In the genomic region with DNA sequence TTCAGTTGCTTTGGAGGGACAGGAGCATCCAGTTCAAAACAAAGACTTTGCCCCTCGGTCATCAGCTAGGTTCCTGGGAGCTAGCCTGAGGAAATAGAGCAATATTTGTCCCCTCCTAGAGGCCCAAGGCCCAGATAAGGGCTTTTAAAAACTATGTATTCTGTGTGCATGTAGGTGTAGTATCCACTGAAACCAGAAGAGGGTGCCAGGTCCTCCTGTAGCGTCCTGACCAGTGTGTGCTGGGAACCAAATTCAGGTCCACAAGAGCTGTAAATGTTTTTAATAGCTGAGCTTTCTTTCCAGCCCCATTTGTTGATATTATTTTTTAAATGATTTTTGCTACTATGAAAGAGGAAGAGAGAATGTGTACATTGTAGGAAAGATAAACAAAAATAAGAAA, we compare ENCODE assay signal across 27 mouse cellular contexts.
DNase-seq lines count a peak whose midpoint lies in the region; ATAC-seq and TF ChIP-seq lines count a peak whose summit lies in the region.
"Had no signal": no experiment of that assay in that cellular context is flagged by ENCODE, and none has a peak within 500 bp of the region (broad histone marks: within the 10 kb centered on the region; RNA-seq: fewer than 3 reads in every experiment).

No protein-coding gene starts in this region.

- H3K4me3 ChIP-seq in ES-Bruce4 (ENCODE audit: low read depth, low read length) (no peak overlapping the region), MEL (ENCODE audit: control insufficient read depth in 1 of 2, insufficient read depth in 1 of 2, low read depth in 2 of 2, low read length in 2 of 2) (no peak overlapping the region)
- H3K4me3 ChIP-seq in liver, embryonic 11.5 days (ENCODE audit: low read depth, low read length), result no peak overlapping the region
- no peak overlapping the region for H3K4me3 ChIP-seq in heart, embryonic 12.5 days
- H3K4me3 ChIP-seq: embryonic facial prominence, embryonic 13.5 days; erythroblast, embryonic 14.5 days; forebrain, embryonic 12.5 days; heart, adult 2 months; heart, embryonic 10.5 days; hindbrain, embryonic 15.5 days had no signal

- TF ChIP-seq EP300 in ES-Bruce4 (IDR thresholded peaks at IDR 0.05; ENCODE audit: insufficient read depth, low read depth, low read length) (no peak), MEL (IDR thresholded peaks at IDR 0.05; ENCODE audit: low read depth in 1 of 2, low read length in 2 of 2) (no peak)

- H3K9ac ChIP-seq in ES-Bruce4 (ENCODE audit: low read depth, poor library complexity, severe bottlenecking) (no peak overlapping the region), MEL (ENCODE audit: control insufficient read depth, low read depth, low read length, poor library complexity, severe bottlenecking) (no peak overlapping the region)
- no peak overlapping the region for H3K9ac ChIP-seq in liver, embryonic 11.5 days (ENCODE audit: low read depth, low read length)
- no peak overlapping the region for H3K9ac ChIP-seq in heart, embryonic 12.5 days
- H3K9ac ChIP-seq: embryonic facial prominence, embryonic 13.5 days; forebrain, embryonic 12.5 days; forebrain, embryonic 15.5 days; hindbrain, embryonic 12.5 days; hindbrain, embryonic 15.5 days had no signal

- H3K36me3 ChIP-seq in ES-Bruce4 (ENCODE audit: control insufficient read depth, insufficient read depth, low read length, poor library complexity, severe bottlenecking) (no peaks in the 10 kb centered on the region), MEL (ENCODE audit: control insufficient read depth in 1 of 2, insufficient read depth in 2 of 2, low read length in 2 of 2) (no peaks in the 10 kb centered on the region)
- no peaks in the 10 kb centered on the region for H3K36me3 ChIP-seq in liver, embryonic 11.5 days (ENCODE audit: control insufficient read depth, insufficient read depth, low read length)
- peaks cover 87% of the 10 kb centered on the region for H3K36me3 ChIP-seq in heart, embryonic 12.5 days
- H3K36me3 ChIP-seq: embryonic facial prominence, embryonic 10.5 days; embryonic facial prominence, embryonic 13.5 days; forebrain, embryonic 12.5 days; forebrain, embryonic 15.5 days had no signal

- no peaks in the 10 kb centered on the region for H3K4me1 ChIP-seq in ES-Bruce4 (ENCODE audit: control insufficient read depth, insufficient read depth, low read length)
- no peaks in the 10 kb centered on the region for H3K4me1 ChIP-seq in MEL (ENCODE audit: control insufficient read depth in 1 of 2, insufficient read depth in 2 of 2, low read length in 2 of 2)
- H3K4me1 ChIP-seq in liver, embryonic 11.5 days (replicated peaks; ENCODE audit: control insufficient read depth, insufficient read depth, low read length), result no peaks in the 10 kb centered on the region
- H3K4me1 ChIP-seq in heart, embryonic 12.5 days (replicated peaks), result no peaks in the 10 kb centered on the region
- H3K4me1 ChIP-seq: embryonic facial prominence, embryonic 10.5 days; embryonic facial prominence, embryonic 13.5 days; forebrain, embryonic 12.5 days; forebrain, embryonic 15.5 days; heart, embryonic 10.5 days; hindbrain, embryonic 12.5 days; hindbrain, embryonic 15.5 days had no signal

- no peak overlapping the region for H3K4me2 ChIP-seq in liver, embryonic 11.5 days
- no peak overlapping the region for H3K4me2 ChIP-seq in heart, embryonic 12.5 days
- H3K4me2 ChIP-seq: embryonic facial prominence, embryonic 13.5 days; forebrain, embryonic 12.5 days; forebrain, embryonic 15.5 days; hindbrain, embryonic 12.5 days; hindbrain, embryonic 15.5 days had no signal

- TF ChIP-seq CTCF in ES-Bruce4 (IDR thresholded peaks at IDR 0.05; ENCODE audit: low read depth, low read length) (peak; percentile 28), MEL (IDR thresholded peaks at IDR 0.05 in 2 of 3, conservative IDR thresholded peaks at IDR 0.05 in 1 of 3; ENCODE audit: control insufficient read depth in 1 of 3, insufficient read depth in 1 of 3, low read depth in 2 of 3, low read length in 3 of 3, poor library complexity in 1 of 3, severe bottlenecking in 1 of 3) (peak in 1 of 3 experiments; percentile 20; a peak in 2 of 6 replicates)

- H3K27me3 ChIP-seq in ES-Bruce4 (ENCODE audit: control insufficient read depth, insufficient read depth, low read length, poor library complexity, severe bottlenecking), result no peaks in the 10 kb centered on the region
- no peaks in the 10 kb centered on the region for H3K27me3 ChIP-seq in MEL (ENCODE audit: control insufficient read depth in 1 of 2, insufficient read depth in 2 of 2, low read length in 2 of 2)
- H3K27me3 ChIP-seq in liver, embryonic 11.5 days (replicated peaks; ENCODE audit: control insufficient read depth, insufficient read depth, low read length), result no peaks in the 10 kb centered on the region
- H3K27me3 ChIP-seq in heart, embryonic 12.5 days (replicated peaks), result no peaks in the 10 kb centered on the region
- H3K27me3 ChIP-seq: embryonic facial prominence, embryonic 13.5 days; forebrain, embryonic 12.5 days; forebrain, embryonic 15.5 days; hindbrain, embryonic 12.5 days; hindbrain, embryonic 15.5 days; Patski had no signal

- H3K9me3 ChIP-seq in ES-Bruce4 (replicated peaks; ENCODE audit: control insufficient read depth, insufficient read depth, low read length, poor library complexity, severe bottlenecking) (peaks cover 3% of the 10 kb centered on the region; the same call in 1 of the 2 replicates), MEL (replicated peaks; ENCODE audit: insufficient read depth, low read length) (no peaks in the 10 kb centered on the region)
- no peaks in the 10 kb centered on the region for H3K9me3 ChIP-seq in liver, embryonic 11.5 days (ENCODE audit: control insufficient read depth, low read length)
- peaks cover 9% of the 10 kb centered on the region; the same call in 1 of the 2 replicates for H3K9me3 ChIP-seq in heart, embryonic 12.5 days (replicated peaks)
- H3K9me3 ChIP-seq: embryonic facial prominence, embryonic 10.5 days; embryonic facial prominence, embryonic 13.5 days; forebrain, embryonic 12.5 days; forebrain, embryonic 15.5 days; heart, embryonic 10.5 days; hindbrain, embryonic 12.5 days; hindbrain, embryonic 15.5 days had no signal

- H3K27ac ChIP-seq in ES-Bruce4 (ENCODE audit: insufficient read depth, low read length) (no peak overlapping the region), MEL (ENCODE audit: control insufficient read depth, low read depth, low read length) (no peak overlapping the region)
- no peak overlapping the region for H3K27ac ChIP-seq in liver, embryonic 11.5 days (ENCODE audit: low read depth, low read length)
- no peak overlapping the region for H3K27ac ChIP-seq in heart, embryonic 12.5 days (ENCODE audit: poor library complexity, severe bottlenecking)
- H3K27ac ChIP-seq: embryonic facial prominence, embryonic 10.5 days; embryonic facial prominence, embryonic 13.5 days; forebrain, embryonic 12.5 days; forebrain, embryonic 15.5 days; heart, adult 2 months; heart, embryonic 10.5 days; hindbrain, embryonic 12.5 days; hindbrain, embryonic 15.5 days had no signal

- no peak for TF ChIP-seq RAD21 in MEL (IDR thresholded peaks at IDR 0.05; ENCODE audit: low read depth, low read length)

- DNase-seq in MEL (ENCODE audit: low read depth, low spot score), result no peak
- DNase-seq in ZHBTc4 (ENCODE audit: low read depth, low spot score), result peak; percentile 60
- no peak for DNase-seq in liver, embryonic 11.5 days (ENCODE audit: low spot score)
- no peak for DNase-seq in cerebellum, adult 8-10 months
- DNase-seq: adrenal gland, adult 8-10 months; adrenal gland, postnatal 36 days; cerebellum, adult 18-20 months; cerebellum, adult 9-11 months; cerebellum, postnatal 36 days; embryo, embryonic 11 days; gastrocnemius, postnatal 10 days; gastrocnemius, postnatal 36 days; heart, adult 2 months had no signal

- no peak for ATAC-seq in liver, embryonic 11.5 days (replicated peaks; ENCODE audit: low FRiP score)
- no peak for ATAC-seq in heart, embryonic 12.5 days (ENCODE audit: insufficient number of reproducible peaks, low FRiP score)
- ATAC-seq: activated CD4-positive, CD25-positive, alpha-beta regulatory T cell, adult 4 months; CD4-positive, CD25-positive, alpha-beta regulatory T cell, adult 4 months; forebrain, embryonic 15.5 days; intestine, postnatal 0 days; Patski had no signal

- no peak for TF ChIP-seq POLR2A in ES-Bruce4 (IDR thresholded peaks at IDR 0.05; ENCODE audit: insufficient read depth, low read length)
- no peak for TF ChIP-seq POLR2A in MEL (IDR thresholded peaks at IDR 0.05; ENCODE audit: control insufficient read depth in 1 of 2, insufficient read depth in 1 of 2, low read depth in 1 of 2, low read length in 2 of 2, poor library complexity in 1 of 2)

- WGBS in liver, embryonic 11.5 days, result 71% methylated on average over 2 of the region's 2 CpGs
- 90% methylated on average over 2 of the region's 2 CpGs for WGBS in heart, embryonic 12.5 days

- H3K79me2 ChIP-seq in MEL (ENCODE audit: control insufficient read depth, insufficient read depth, low read length, poor library complexity), result no peaks in the 10 kb centered on the region

TF ChIP-seq in MEL, 35 proteins besides CTCF, POLR2A, EP300 and RAD21:
- no peak for TF ChIP-seq POLR2AphosphoS2 (IDR thresholded peaks at IDR 0.05; ENCODE audit: low read length)
- peak; percentile 26; the same call in 1 of the 2 replicates for TF ChIP-seq SMC3 (IDR thresholded peaks at IDR 0.05; ENCODE audit: low read depth, low read length)
